Mouse (Mus musculus) midbrain, embryonic 11.5 days (tissue): ENCODE data around the gene Tcp11l2. TPM values are rescaled to one million over a fixed set of nuclear protein-coding genes. Genes with fewer than 3 reads are reported as not detected.

Experiments used
- ATAC-seq: fragments of 200-750 bp; cut with Nextera tagmentation; 2 replicates; pipeline ENCODE4 v1.8.0; 2017; ENCODE audit warnings: moderate TSS enrichment, moderate library complexity; ENCODE audit not compliant: low FRiP score
- DNase-seq: peaks from one replicate; pipeline ENCODE4 v3.0.0; 2015; ENCODE audit warnings: low spot score; ENCODE audit errors: missing footprints
- H3K27ac ChIP-seq: fragments of 300-500 bp; sonication (generic); 2 replicates; pipeline ENCODE4 v1.5.1; 2014; ENCODE audit warnings: low read depth, low read length
- H3K27me3 ChIP-seq: fragments of 300-500 bp; sonication (generic); 2 replicates; pipeline ENCODE4 v1.6.1; 2014; ENCODE audit warnings: mild to moderate bottlenecking, low read length, moderate library complexity, mixed read lengths; ENCODE audit not compliant: control insufficient read depth, insufficient read depth
- H3K36me3 ChIP-seq: fragments of 300-500 bp; sonication (generic); 2 replicates; pipeline ENCODE4 v1.6.1; 2014; ENCODE audit warnings: mild to moderate bottlenecking, low read length, moderate library complexity, mixed read lengths; ENCODE audit not compliant: control insufficient read depth, insufficient read depth
- H3K4me1 ChIP-seq: fragments of 300-500 bp; sonication (generic); 2 replicates; pipeline ENCODE4 v1.6.1; 2014; ENCODE audit warnings: low read length; ENCODE audit not compliant: control insufficient read depth, insufficient read depth
- H3K4me2 ChIP-seq: fragments of 300-500 bp; sonication (generic); 2 replicates; pipeline ENCODE4 v1.6.1; 2014; ENCODE audit warnings: mild to moderate bottlenecking, moderate library complexity
- H3K4me3 ChIP-seq: fragments of 300-500 bp; sonication (generic); 2 replicates; pipeline ENCODE4 v1.5.1; 2014; ENCODE audit warnings: low read depth, low read length
- H3K9ac ChIP-seq: fragments of 300-500 bp; sonication (generic); 2 replicates; pipeline ENCODE4 v1.6.1; 2014; ENCODE audit warnings: low read length
- H3K9me3 ChIP-seq: fragments of 300-500 bp; sonication (generic); 2 replicates; pipeline ENCODE4 v1.6.1; 2016; ENCODE audit warnings: low read length; ENCODE audit not compliant: control insufficient read depth
- WGBS: fragments of 180-500 bp; shearing (Covaris S2); extraction: QIAGEN DNeasy Blood & Tissue Kit; methylation state at CpG from one replicate; pipeline ENCODE4 v1.1.7; 2014; 5-methylcytosine and 5-hydroxymethylcytosine counted together
- polyA plus RNA-seq: library from polyadenylated mRNA; unstranded; fragments of >200 nt; fragmentation: Nextera tagmentation; extraction: Ambion mirVana; gene quantifications from 2 replicates; pipeline ENCODE4 v1.2.1, GENCODE M21; 2014

Gene Tcp11l2
- polyA plus RNA-seq, 1 experiment from 2014 or later: 9.4 TPM

GRCm38 (mm10) chr10:84571052-84571639 is 5.3 kb upstream of the Tcp11l2 start:
- DNase-seq: peak; percentile 49

GRCm38 (mm10) chr10:84573671-84574420 is 2.6 kb upstream of the Tcp11l2 start:
- Histone ChIP-seq H3K9ac (no peak overlapping the region), H3K4me1 (peaks cover 6% of the 10 kb centered on the region), H3K4me3 (no peak overlapping the region), H3K9me3 (no peaks in the 10 kb centered on the region), H3K27me3 (no peaks in the 10 kb centered on the region), H3K36me3 (no peaks in the 10 kb centered on the region), H3K4me2 (no peak overlapping the region), H3K27ac (no peak overlapping the region)
- DNase-seq (no peak), ATAC-seq (no peak)
- 63% methylated on average over 5 of the region's 5 CpGs for WGBS

More at GRCm38 (mm10) chr10:84571052-84571639, 5.3 kb upstream of the Tcp11l2 start:
- H3K27ac ChIP-seq: no peak overlapping the region
- no peaks in the 10 kb centered on the region for H3K4me1 ChIP-seq
- H3K4me3 ChIP-seq: no peak overlapping the region
- no peaks in the 10 kb centered on the region for H3K27me3 ChIP-seq
- no peaks in the 10 kb centered on the region for H3K9me3 ChIP-seq
- no peak for ATAC-seq
- 90% methylated on average over 10 of the region's 10 CpGs for WGBS
- no peak overlapping the region for H3K9ac ChIP-seq
- H3K36me3 ChIP-seq: no peaks in the 10 kb centered on the region
- H3K4me2 ChIP-seq: no peak overlapping the region

GRCm38 (mm10) chr10:84576029-84576394 is 414 bp upstream of the Tcp11l2 start:
- 1% methylated on average over 14 of the region's 14 CpGs for WGBS
- DNase-seq (no peak), ATAC-seq (peak; percentile 73)
- peak overlapping the region; percentile 78 for H3K4me3 ChIP-seq
- H3K27ac ChIP-seq: no peak overlapping the region
- H3K4me1 ChIP-seq: peaks cover 6% of the 10 kb centered on the region
- peak overlapping the region; percentile 99 for H3K4me2 ChIP-seq
- no peaks in the 10 kb centered on the region for H3K9me3 ChIP-seq
- H3K27me3 ChIP-seq: no peaks in the 10 kb centered on the region
- no peaks in the 10 kb centered on the region for H3K36me3 ChIP-seq
- H3K9ac ChIP-seq: peak overlapping the region; percentile 1; the same call in 1 of the 2 replicates

GRCm38 (mm10) chr10:84577071-84577727 is 773 bp downstream of the Tcp11l2 start:
- no peaks in the 10 kb centered on the region for H3K9me3 ChIP-seq
- no peaks in the 10 kb centered on the region for H3K27me3 ChIP-seq
- ATAC-seq (peak; percentile 63; the same call in 1 of the 2 replicates), DNase-seq (no peak)
- peaks cover 6% of the 10 kb centered on the region for H3K4me1 ChIP-seq
- peak overlapping the region; percentile 69 for H3K9ac ChIP-seq
- H3K36me3 ChIP-seq: no peaks in the 10 kb centered on the region
- peak overlapping the region; percentile 78 for H3K4me3 ChIP-seq
- H3K4me2 ChIP-seq: peak overlapping the region; percentile 99
- WGBS: 5% methylated on average over 38 of the region's 38 CpGs
- H3K27ac ChIP-seq: no peak overlapping the region

GRCm38 (mm10) chr10:84578738-84579137 is 2.3 kb downstream of the Tcp11l2 start:
- no peak overlapping the region for H3K9ac ChIP-seq
- no peak overlapping the region for H3K4me3 ChIP-seq
- WGBS: 86% methylated on average over 10 of the region's 10 CpGs
- no peak overlapping the region for H3K4me2 ChIP-seq
- H3K27me3 ChIP-seq: no peaks in the 10 kb centered on the region
- ATAC-seq (no peak), DNase-seq (no peak)
- no peaks in the 10 kb centered on the region for H3K36me3 ChIP-seq
- no peak overlapping the region for H3K27ac ChIP-seq
- no peaks in the 10 kb centered on the region for H3K9me3 ChIP-seq
- H3K4me1 ChIP-seq: peaks cover 6% of the 10 kb centered on the region

GRCm38 (mm10) chr10:84579527-84579926 is 3.1 kb downstream of the Tcp11l2 start:
- Histone ChIP-seq H3K9me3 (no peaks in the 10 kb centered on the region), H3K4me2 (no peak overlapping the region), H3K27ac (no peak overlapping the region), H3K4me3 (no peak overlapping the region), H3K27me3 (no peaks in the 10 kb centered on the region), H3K4me1 (peaks cover 6% of the 10 kb centered on the region), H3K36me3 (no peaks in the 10 kb centered on the region), H3K9ac (no peak overlapping the region)
- 86% methylated on average over 2 of the region's 2 CpGs for WGBS
- DNase-seq (no peak), ATAC-seq (no peak)

GRCm38 (mm10) chr10:84581191-84581590 is 4.8 kb downstream of the Tcp11l2 start:
- peaks cover 6% of the 10 kb centered on the region for H3K4me1 ChIP-seq
- DNase-seq (no peak), ATAC-seq (no peak)
- H3K36me3 ChIP-seq: no peaks in the 10 kb centered on the region
- H3K27me3 ChIP-seq: no peaks in the 10 kb centered on the region
- H3K4me2 ChIP-seq: no peak overlapping the region
- H3K27ac ChIP-seq: no peak overlapping the region
- no peak overlapping the region for H3K4me3 ChIP-seq
- WGBS: 83% methylated on average over 8 of the region's 8 CpGs
- H3K9me3 ChIP-seq: no peaks in the 10 kb centered on the region
- H3K9ac ChIP-seq: no peak overlapping the region

- H3K4me3 ChIP-seq: no peak overlapping the region
- H3K4me1 ChIP-seq: peaks cover 5% of the 10 kb centered on the region
- H3K27ac ChIP-seq: no peak overlapping the region
- no peak overlapping the region for H3K4me2 ChIP-seq
- no peak for ATAC-seq
- no peaks in the 10 kb centered on the region for H3K9me3 ChIP-seq
- DNase-seq: no peak
- no peak overlapping the region for H3K9ac ChIP-seq
- H3K36me3 ChIP-seq: no peaks in the 10 kb centered on the region
- WGBS: 82% methylated on average over 7 of the region's 7 CpGs
- no peaks in the 10 kb centered on the region for H3K27me3 ChIP-seq
These were observed 5.8 kb downstream of the Tcp11l2 start for GRCm38 (mm10) chr10:84582236-84582635.
